Mouse (Mus musculus) skeletal muscle tissue, adult 2 months (tissue): Measurements from ENCODE around the gene Sgpl1.

ENCODE experiments used
- DNase-seq: peaks from one replicate; pipeline ENCODE4 v3.0.0-alpha.2; 2012; ENCODE audit warnings: low read depth, low spot score

Sgpl1 gene

GRCm38 (mm10) chr10:61086502-61086901 is 61.0 kb downstream of the Sgpl1 start:
- DNase-seq, result peak; percentile 28

DNA sequence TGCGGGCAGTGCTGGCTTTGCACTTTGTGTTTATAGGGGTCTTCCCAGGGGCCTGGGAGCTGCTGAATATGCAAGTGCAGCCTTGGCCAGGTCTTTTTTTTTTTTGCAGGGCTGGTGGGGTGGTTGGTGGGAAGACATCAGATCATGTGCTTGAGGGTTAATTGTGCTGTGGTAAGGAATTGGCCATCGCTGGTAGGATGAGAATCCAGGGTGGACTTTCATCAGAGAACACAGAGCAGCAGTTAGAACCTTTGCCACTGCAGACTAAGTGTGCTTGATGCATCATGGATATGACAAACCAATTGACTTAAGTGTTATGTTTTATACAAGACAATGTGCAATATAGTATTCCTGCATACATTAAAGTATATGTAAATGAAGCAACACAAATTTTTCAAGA is 62.1 kb downstream of the Sgpl1 start:
- no peak for DNase-seq

DNA sequence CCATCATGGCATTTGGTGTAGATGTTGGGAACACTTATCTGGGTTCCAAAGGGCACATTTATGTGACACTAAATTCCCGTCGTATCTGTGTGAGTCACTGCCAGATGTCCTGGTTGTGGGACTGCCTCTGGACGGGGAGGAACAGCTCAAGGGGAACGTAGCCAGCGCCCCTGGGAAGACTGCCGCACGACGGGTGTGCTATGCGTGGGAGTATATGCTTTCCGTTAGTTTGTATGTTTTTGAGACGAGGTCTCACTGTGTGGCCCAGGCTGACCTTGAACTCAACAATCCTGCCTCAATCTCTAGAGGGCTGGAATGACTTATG is 66.6 kb downstream of the Sgpl1 start:
- DNase-seq, result no peak

DNA sequence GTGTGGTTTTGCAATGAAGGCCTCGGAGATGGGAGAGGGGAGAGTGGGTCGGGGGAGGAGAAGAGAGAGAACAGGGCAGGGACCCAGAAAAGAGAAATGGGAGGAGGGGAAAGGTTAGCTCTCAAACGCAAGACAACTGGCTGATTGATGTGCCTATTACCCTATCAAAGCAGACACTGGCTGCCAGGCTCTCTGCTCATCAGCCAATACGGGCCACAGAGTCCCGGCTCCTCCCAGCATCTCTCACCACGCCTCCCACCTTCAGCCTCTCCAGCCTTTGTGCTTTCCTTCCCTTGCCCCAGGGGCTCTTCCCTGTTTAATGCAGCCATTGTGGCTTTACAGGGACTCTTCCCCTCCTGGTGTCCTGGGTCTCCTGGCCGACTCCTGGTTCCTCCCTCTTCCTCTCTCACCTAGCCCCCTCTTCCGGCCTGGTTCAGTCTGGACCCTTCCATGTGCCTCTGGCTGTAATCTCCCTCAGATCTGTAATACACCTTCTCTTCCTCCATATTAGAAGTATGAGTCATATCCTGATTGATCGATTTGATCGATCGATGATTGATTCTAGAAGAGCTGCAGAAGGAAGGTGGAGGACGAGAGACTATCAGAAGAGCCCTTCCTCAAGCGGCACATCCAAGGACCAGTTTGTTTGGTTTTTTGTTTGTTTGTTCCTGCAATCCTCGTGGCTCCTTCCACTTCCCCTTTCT is 67.1 kb downstream of the Sgpl1 start:
- peak; percentile 13 for DNase-seq

GRCm38 (mm10) chr10:61075607-61076006 is 71.9 kb downstream of the Sgpl1 start:
- DNase-seq, result no peak

DNA sequence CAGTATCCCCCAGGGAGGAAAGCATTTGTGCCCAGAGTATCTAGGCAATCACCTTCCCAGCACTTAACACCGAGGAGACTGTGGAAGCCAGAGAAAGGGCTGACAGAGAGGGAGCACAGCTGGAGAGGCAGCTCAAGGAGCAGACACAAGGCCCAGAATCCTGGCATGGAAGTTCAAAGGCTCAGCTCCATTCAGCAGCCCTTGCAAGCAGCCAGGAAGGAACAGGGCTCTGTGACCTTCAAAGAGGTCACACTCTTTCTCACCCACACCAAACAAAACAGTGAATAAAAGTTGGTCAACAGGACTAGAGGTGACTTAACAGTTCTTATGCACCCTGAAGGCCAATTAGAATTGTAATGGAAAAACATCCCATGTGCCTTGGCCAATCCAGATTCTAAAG is 72.9 kb downstream of the Sgpl1 start:
- no peak for DNase-seq

GRCm38 (mm10) chr10:61072324-61072723 is 75.2 kb downstream of the Sgpl1 start:
- DNase-seq, result no peak

DNA sequence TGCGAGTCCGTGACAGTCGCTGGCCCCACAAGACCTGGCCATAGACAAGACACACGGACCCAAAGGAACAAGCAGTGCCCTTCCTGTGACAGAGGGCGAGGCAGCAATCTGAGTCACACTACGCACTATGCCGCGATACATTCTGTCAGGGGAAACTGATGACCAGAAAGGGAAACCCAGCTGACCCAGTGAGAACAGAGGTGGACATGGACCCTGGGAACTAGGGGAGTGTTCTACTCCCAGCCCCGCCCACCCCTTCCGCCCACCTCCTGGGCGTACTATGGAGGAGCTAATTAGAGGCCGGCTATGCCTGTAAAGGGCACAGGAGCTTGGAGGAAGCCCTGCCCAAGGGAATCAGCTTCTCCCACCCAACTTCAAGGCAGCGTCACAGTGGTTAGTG is 78.3 kb downstream of the Sgpl1 start:
- no peak for DNase-seq

DNA sequence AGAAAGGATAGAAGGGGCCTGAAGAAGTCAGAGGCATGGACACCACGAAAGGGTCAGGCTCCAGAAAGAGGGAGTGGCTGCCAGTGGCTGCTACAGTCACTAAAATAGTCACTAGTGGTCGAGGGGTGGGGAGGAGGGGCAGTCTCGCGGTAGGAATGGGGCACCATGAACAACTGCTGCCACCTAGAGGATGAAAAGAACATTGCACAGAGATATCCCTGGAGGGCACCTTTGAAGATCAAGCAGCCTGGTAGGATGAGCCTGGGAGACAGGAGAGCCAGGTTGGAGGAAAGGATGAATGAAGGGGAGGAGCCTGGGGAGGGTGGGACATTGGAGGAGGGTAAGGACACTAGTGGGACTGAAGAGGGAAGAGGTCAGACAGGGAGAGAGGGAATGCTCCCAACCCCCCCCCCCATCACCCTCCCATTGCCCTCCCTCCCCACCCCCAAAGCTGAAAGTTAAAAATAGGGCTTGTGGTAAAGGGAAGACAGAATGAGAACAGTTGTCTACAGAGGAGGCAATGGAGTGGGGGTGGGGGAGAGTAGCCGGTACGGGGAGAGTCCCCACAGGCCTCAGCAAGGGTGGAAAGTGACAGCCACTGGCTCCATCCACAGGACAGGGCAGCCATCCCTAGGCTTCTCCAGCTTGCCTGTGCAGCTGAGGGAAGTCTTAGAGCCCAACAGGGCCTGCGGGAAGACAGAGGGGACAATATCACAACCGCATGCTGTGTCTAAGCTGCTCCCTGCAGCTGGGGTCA is 78.9 kb downstream of the Sgpl1 start:
- DNase-seq, result peak; percentile 32

DNA sequence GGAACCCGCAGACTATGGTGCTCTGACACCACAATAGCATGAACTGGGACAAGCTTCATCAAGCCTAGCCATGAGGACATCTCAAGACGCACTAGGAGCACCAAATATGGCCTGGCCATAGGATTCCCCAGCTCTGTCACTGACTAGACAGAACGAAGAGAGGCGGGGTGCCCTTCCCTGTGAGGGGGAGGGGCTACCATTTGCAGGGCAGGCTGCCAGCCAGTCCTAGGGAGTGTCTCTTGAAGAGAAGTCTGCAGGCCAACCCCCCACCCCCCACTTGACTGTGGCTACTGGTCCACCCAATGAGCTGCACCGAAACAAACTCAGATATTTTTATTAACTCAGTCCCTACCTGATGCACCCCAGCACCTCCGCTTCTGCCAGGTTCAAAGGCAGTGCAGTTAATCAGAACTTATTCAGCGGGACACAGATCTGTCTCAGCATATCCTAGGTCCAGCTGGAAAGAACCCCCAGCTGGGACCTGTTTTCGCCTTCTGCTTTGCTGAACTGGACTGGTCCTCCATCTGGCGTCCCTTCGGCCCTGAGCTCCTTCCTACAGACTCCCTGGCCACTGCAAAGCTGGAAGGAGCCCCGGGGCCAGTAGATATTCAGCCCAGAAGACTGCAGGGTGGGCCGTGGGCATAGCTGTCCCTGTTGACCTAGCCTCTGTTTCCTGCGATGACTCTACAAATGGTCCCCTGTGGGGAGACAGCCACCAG is 82.1 kb downstream of the Sgpl1 start:
- DNase-seq, result no peak

- no peak for DNase-seq
Observed at GRCm38 (mm10) chr10:61064635-61065034, 82.9 kb downstream of the Sgpl1 start.

DNA sequence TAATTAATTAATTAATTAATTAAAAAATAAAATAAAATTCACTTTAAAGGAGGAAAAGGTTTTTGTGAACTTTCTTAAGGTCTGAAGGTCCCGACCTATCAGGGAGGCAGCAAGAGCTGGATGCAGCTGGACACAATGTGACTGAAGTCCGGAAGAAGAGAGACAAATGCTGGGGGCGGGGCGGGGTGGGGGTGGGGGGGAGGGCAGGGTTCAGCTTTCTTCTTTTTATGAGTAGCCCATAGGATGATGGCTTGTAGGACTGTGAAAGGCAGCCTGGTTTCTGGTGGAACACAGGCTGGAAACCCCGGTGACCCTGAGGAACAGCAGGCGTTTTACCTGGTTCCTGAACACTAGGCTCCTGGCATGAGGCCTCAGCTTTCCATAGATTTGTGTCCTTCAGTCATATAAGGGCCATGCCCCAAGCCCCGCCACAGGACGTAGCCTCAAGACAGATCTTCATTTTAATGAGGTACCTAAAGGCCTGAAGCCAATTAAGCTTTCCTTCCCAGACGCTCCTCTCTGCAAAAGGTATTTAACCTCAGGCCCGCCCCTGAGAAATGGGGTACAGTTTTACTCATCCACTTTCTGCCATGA is 84.1 kb downstream of the Sgpl1 start:
- no peak for DNase-seq

DNA sequence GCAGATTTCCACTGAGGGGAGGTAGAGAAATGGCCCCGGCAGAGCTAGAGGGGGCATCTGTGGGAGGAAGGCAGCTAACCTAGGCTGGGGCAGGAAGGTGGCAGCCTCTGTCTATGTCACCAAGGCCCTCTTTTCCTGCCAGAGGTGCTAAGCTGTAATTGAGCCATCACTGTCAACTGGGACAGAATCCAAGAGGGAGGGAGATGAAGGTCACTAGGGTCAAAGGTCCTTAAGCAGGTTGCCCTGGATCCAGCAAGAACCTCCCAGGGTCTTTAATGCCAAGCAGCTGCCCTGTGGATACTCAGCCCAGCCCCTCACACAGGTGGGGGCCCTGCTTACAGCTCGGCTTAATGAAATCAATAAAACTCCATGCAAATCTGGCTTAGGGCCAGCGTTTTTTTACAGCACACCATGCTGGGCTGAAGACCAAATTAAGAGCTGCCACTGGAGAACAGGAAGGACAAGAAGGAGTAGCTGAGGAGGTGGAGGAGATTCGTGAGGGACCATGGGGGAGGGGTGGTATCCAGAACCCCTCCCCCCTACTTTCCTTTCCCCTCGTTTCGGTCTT is 87.9 kb downstream of the Sgpl1 start:
- DNase-seq, result no peak

DNA sequence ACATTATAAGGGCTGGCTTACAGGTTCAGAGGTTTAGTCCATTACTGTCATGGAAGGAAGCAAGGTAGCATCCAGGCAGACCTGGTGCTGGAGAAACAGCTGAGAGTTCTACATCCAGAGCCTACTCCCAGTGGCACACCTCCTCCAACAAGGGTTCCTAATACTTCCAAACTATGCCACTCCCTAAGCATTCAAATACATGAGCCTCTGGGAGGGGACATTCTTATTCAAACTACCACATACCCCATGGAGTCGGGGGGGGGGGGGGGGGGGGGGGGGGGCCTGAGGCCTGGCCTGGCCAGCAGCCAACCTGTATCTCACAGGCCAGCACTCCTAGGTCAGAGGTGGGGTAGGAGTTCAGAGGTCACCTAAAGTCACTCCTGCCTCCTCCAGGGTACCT is 88.4 kb downstream of the Sgpl1 start:
- DNase-seq, result no peak

- DNase-seq, result no peak
Observed at GRCm38 (mm10) chr10:61056661-61057060, 90.8 kb downstream of the Sgpl1 start.

DNA sequence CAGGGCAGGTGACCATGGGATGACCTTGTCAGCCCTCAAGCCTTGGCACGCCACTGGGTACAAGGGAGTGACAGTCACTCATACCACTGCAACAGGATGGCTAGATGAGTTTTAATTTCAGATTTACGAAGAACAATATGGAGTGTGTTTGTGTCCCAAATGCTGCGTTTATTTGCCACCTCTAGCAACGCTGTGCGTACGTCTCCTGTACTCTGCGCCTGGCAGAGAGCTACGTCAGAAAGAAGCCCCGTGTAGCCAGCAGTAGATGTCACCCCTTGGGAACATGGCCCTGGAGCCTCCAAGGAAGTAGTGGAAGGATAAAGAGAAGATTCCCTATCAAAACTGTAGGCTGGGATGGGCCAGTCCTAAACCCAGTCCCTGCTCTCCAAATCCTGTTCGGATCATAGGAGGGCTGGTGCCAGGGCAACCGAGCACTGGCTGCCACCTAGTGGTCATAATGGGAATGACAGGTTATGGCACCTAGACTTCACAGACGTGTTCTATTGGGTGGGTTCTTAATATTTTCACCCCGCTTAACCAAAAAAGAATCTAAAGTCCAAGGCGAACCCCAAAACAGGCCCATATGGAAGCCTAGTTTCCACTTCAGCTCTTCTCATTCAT is 95.4 kb downstream of the Sgpl1 start:
- DNase-seq, result peak; percentile 40
